Comparison of ENCODE assay signal across 19 mouse cellular contexts in genomic region chr4:127819501-127819900, GRCm38 (mm10).
DNase-seq lines count a peak whose midpoint lies in the region; ATAC-seq and TF ChIP-seq lines count a peak whose summit lies in the region.
"Had no signal": no experiment of that assay in that cellular context is flagged by ENCODE, and none has a peak within 500 bp of the region (broad histone marks: within the 10 kb centered on the region; RNA-seq: fewer than 3 reads in every experiment).

No protein-coding gene starts in this region.

- peak; percentile 9 to 64 for DNase-seq in adrenal gland, adult (ENCODE audit: inconsistent age in 2 of 2, low spot score in 1 of 2)
- DNase-seq in adrenal gland, postnatal 4 days (ENCODE audit: low spot score in 2 of 2) = no peak
- DNase-seq in kidney, postnatal 4 days = peak; percentile 15 to 31
- DNase-seq in kidney, adult 2 months = no peak
- peak; percentile 7 for DNase-seq in 3T3-L1 (ENCODE audit: low read depth, low spot score)
- peak; percentile 23 for DNase-seq in adrenal gland, postnatal 25 days
- no peak for DNase-seq in stomach, postnatal 0 days (ENCODE audit: low spot score)
- DNase-seq in right cerebral cortex, postnatal 25 days = no peak
- DNase-seq: gastrocnemius, postnatal 36 days; kidney, adult 9 months; liver; lung, adult 18-20 months; thymus, postnatal 4 days had no signal

- no peaks in the 10 kb centered on the region for H3K36me3 ChIP-seq in kidney, adult 2 months (ENCODE audit: control insufficient read depth, insufficient read depth, low read length)
- no peaks in the 10 kb centered on the region for H3K36me3 ChIP-seq in stomach, postnatal 0 days (ENCODE audit: control insufficient read depth, insufficient read depth, low read length)
- H3K36me3 ChIP-seq: hindbrain, embryonic 12.5 days; neural tube, embryonic 15.5 days had no signal

- no peaks in the 10 kb centered on the region for H3K27me3 ChIP-seq in kidney, adult 2 months (replicated peaks; ENCODE audit: control insufficient read depth, insufficient read depth, low read length)
- no peaks in the 10 kb centered on the region for H3K27me3 ChIP-seq in stomach, postnatal 0 days (ENCODE audit: control insufficient read depth, insufficient read depth, low read length)
- H3K27me3 ChIP-seq: hindbrain, embryonic 12.5 days; neural tube, embryonic 15.5 days; Patski had no signal

- TF ChIP-seq POLR2A in kidney, adult 2 months (IDR thresholded peaks at IDR 0.05; ENCODE audit: low read depth, low read length) = no peak

- H3K4me3 ChIP-seq in kidney, adult 2 months (ENCODE audit: insufficient read depth, low read depth, low read length) = no peak overlapping the region
- no peak overlapping the region for H3K4me3 ChIP-seq in stomach, postnatal 0 days (ENCODE audit: low read depth, low read length)
- H3K4me3 ChIP-seq: hindbrain, embryonic 12.5 days; myocyte; neural tube, embryonic 15.5 days had no signal

- ATAC-seq in stomach, postnatal 0 days (ENCODE audit: low FRiP score, low TSS enrichment) = no peak
- ATAC-seq: inflammation-experienced regulatory T-cells, adult 6 months; Patski had no signal

- H3K4me1 ChIP-seq in kidney, adult 2 months (ENCODE audit: control insufficient read depth, insufficient read depth, low read length) = no peaks in the 10 kb centered on the region
- H3K4me1 ChIP-seq in stomach, postnatal 0 days (replicated peaks; ENCODE audit: control insufficient read depth, insufficient read depth) = no peaks in the 10 kb centered on the region
- H3K4me1 ChIP-seq: hindbrain, embryonic 12.5 days; neural tube, embryonic 15.5 days had no signal

- no peak for TF ChIP-seq EP300 in stomach, postnatal 0 days (optimal IDR thresholded peaks at IDR 0.05)

- H3K4me2 ChIP-seq in stomach, postnatal 0 days (replicated peaks; ENCODE audit: low read depth) = no peak overlapping the region
- H3K4me2 ChIP-seq: hindbrain, embryonic 12.5 days; midbrain, embryonic 11.5 days; neural tube, embryonic 15.5 days had no signal

- H3K27ac ChIP-seq in kidney, adult 2 months (ENCODE audit: insufficient read depth, low read depth, low read length) = no peak overlapping the region
- H3K27ac ChIP-seq in stomach, postnatal 0 days (replicated peaks) = no peak overlapping the region
- H3K27ac ChIP-seq: hindbrain, embryonic 12.5 days; neural tube, embryonic 15.5 days had no signal

- no peak overlapping the region for H3K9ac ChIP-seq in stomach, postnatal 0 days (ENCODE audit: low read length)
- H3K9ac ChIP-seq: hindbrain, embryonic 12.5 days; neural tube, embryonic 15.5 days had no signal

- WGBS in kidney, adult 2 months = 79% methylated on average over 8 of the region's 8 CpGs
- 81% methylated on average over 8 of the region's 8 CpGs for WGBS in stomach, postnatal 0 days

- H3K9me3 ChIP-seq in stomach, postnatal 0 days (ENCODE audit: control insufficient read depth, low read length) = no peaks in the 10 kb centered on the region
- H3K9me3 ChIP-seq: hindbrain, embryonic 12.5 days; neural tube, embryonic 15.5 days had no signal

- TF ChIP-seq CTCF in kidney, adult 2 months (conservative IDR thresholded peaks at IDR 0.05; ENCODE audit: insufficient read depth, insufficient read length, low read depth, low read length) = no peak
- TF ChIP-seq CTCF in stomach, postnatal 0 days (IDR thresholded peaks at IDR 0.05; ENCODE audit: low read depth) = no peak

Comparison
In these comparisons a context has a peak if more than half of its experiments do, and no peak if none do; other contexts are left out.
1. DNase-seq: peak in adrenal gland, adult (2 of 2), kidney, postnatal 4 days (2 of 2), 3T3-L1 (single experiment) and adrenal gland, postnatal 25 days (single experiment); none in adrenal gland, postnatal 4 days (0 of 2), kidney, adult 2 months (single experiment), stomach, postnatal 0 days (single experiment) and right cerebral cortex, postnatal 25 days (single experiment).